Mouse (Mus musculus) thymus, adult 2 months (tissue): Measurements from ENCODE around the gene Kif5a.

Experiments
- CTCF ChIP-seq: fragments of 200-500 bp; IDR thresholded peaks from 2 replicates; pipeline ENCODE4 v1.5.1; 2012; ENCODE audit warnings: mild to moderate bottlenecking, control low read depth, low read length, moderate library complexity, borderline replicate concordance; ENCODE audit not compliant: control insufficient read depth, poor library complexity, insufficient read depth; ENCODE audit errors: extremely low read depth
- POLR2A ChIP-seq: fragments of 200-500 bp; IDR thresholded peaks from 2 replicates; pipeline ENCODE4 v1.6.1; 2012; ENCODE audit warnings: mild to moderate bottlenecking, low read length, control low read depth, moderate library complexity; ENCODE audit not compliant: control insufficient read depth, poor library complexity, insufficient read depth; ENCODE audit errors: extremely low read depth

DNA sequence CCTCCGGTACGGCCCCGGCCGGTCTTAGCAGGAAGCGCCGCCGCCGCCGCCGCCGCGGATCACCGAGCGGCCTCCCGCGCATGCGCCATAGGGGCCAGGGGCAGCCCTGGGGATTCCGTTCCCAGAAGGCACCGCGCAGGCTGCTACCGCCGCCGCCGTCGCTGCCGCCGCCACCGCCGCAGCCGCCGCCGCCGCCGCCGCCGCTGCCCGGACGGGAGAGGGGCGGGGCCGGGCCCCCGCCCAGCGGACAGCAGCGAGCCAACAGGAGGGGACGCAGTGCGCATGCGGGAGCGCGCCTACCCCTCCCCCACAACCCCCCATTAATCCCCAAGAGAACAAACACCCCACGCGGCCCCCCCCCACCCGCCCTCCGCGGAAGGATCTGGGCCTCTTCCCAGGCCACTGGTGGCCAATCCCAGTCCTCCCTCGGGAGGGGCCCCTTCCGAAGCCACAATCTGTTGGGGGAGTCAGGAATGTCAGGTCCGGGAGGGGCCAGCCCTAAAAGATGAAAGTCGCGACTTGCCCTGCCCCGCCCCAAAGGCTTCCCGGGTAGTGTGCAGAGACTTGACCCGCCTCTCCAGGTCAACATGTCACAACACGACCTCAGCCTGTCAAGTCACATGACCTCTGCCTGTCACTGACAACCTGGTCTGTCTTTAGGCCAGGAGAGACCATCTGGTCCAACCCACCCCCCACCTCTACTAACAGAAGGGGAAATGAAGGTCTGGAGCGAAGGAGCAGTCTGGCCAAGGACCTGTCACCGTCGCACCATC, 25.8 kb upstream of the Kif5a start, which contains the start of gene Mbd6:
- peak; percentile 59; the same call in 1 of the 2 replicates for TF ChIP-seq POLR2A
- TF ChIP-seq CTCF: no peak
